ENCODE assay signal across 9 mouse cellular contexts in the genomic region with DNA sequence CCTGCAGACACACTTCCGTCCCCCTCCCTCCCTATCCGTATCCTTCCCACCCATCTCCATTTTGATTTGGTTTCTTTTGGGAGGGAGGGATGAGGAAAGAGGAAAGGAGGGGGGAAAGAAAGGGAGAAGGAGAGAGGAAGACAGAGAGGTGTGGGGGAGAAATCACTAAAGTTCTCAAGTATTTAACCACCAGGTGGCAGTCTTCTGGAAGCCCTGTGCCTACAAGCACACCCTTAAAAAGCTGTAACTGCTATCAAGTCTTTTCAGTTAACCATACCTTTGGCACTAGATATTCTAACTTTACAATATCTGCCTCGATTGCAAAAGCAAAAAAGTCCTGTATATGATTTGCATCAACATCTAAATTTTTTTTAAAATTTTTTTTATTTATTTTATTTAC. TPM values are rescaled to one million over a fixed set of nuclear protein-coding genes. Genes with fewer than 3 reads are reported as not detected.
DNase-seq lines count a peak whose midpoint lies in the region; ATAC-seq and TF ChIP-seq lines count a peak whose summit lies in the region.
"Had no signal": no experiment of that assay in that cellular context is flagged by ENCODE, and none has a peak within 500 bp of the region (broad histone marks: within the 10 kb centered on the region; RNA-seq: fewer than 3 reads in every experiment).

No protein-coding gene starts in this region.

- H3K27ac ChIP-seq in neural tube, embryonic 15.5 days (replicated peaks): no peak overlapping the region
- H3K27ac ChIP-seq in thymus, adult 2 months (ENCODE audit: control insufficient read depth, insufficient read depth, low read length): no peak overlapping the region
- H3K27ac ChIP-seq: neural tube, embryonic 12.5 days had no signal

- no peaks in the 10 kb centered on the region for H3K27me3 ChIP-seq in neural tube, embryonic 15.5 days (replicated peaks)
- no peaks in the 10 kb centered on the region for H3K27me3 ChIP-seq in thymus, adult 2 months (ENCODE audit: control insufficient read depth, insufficient read depth, low read length)
- H3K27me3 ChIP-seq: neural tube, embryonic 12.5 days had no signal

- no peaks in the 10 kb centered on the region for H3K36me3 ChIP-seq in neural tube, embryonic 15.5 days
- no peaks in the 10 kb centered on the region for H3K36me3 ChIP-seq in thymus, adult 2 months (ENCODE audit: control insufficient read depth, insufficient read depth, low read length)
- H3K36me3 ChIP-seq: neural tube, embryonic 12.5 days had no signal

- WGBS in neural tube, embryonic 15.5 days: 54% methylated on average over 3 of the region's 3 CpGs
- WGBS in thymus, adult 2 months: 65% methylated on average over 3 of the region's 3 CpGs

- peak; percentile 52; the same call in 1 of the 2 replicates for ATAC-seq in neural tube, embryonic 15.5 days (ENCODE audit: low FRiP score)

- intact Hi-C loops in heart, postnatal 36 days (cut with DNase I): loop anchor here (1.0 to 5.0 kb wide), 3 partner anchors 44 to 140 kb away; no protein-coding TSS in a partner anchor

- H3K4me2 ChIP-seq in neural tube, embryonic 15.5 days: no peak overlapping the region
- H3K4me2 ChIP-seq: neural tube, embryonic 12.5 days had no signal

- TF ChIP-seq CTCF in thymus, adult 2 months (IDR thresholded peaks at IDR 0.05; ENCODE audit: borderline replicate concordance, control insufficient read depth, extremely low read depth, insufficient read depth, low read length, poor library complexity): no peak

- TF ChIP-seq POLR2A in thymus, adult 2 months (IDR thresholded peaks at IDR 0.05; ENCODE audit: control insufficient read depth, extremely low read depth, insufficient read depth, low read length, poor library complexity): no peak

- peak; percentile 58 for DNase-seq in heart, adult 8-10 months (ENCODE audit: low spot score)
- no peak for DNase-seq in heart, postnatal 36 days
- no peak for DNase-seq in neural tube, embryonic 10.5 days (ENCODE audit: extremely low spot score, low spot score)
- peak; percentile 86 for DNase-seq in embryo, embryonic 11 days
- DNase-seq in naive thymus-derived CD4-positive, alpha-beta T cell, adult 2 months (ENCODE audit: low read depth): peak; percentile 65
- no peak for DNase-seq in adrenal gland, postnatal 10 days
- DNase-seq in thymus, adult 2 months: no peak

- peaks cover 8% of the 10 kb centered on the region for H3K4me1 ChIP-seq in neural tube, embryonic 15.5 days
- peaks cover 10% of the 10 kb centered on the region for H3K4me1 ChIP-seq in thymus, adult 2 months (replicated peaks; ENCODE audit: control insufficient read depth, insufficient read depth, low read length)

- no peak overlapping the region for H3K9ac ChIP-seq in neural tube, embryonic 15.5 days (replicated peaks)
- H3K9ac ChIP-seq: neural tube, embryonic 12.5 days had no signal

- H3K9me3 ChIP-seq in neural tube, embryonic 15.5 days (replicated peaks): no peaks in the 10 kb centered on the region
- H3K9me3 ChIP-seq: neural tube, embryonic 12.5 days had no signal

- no peak overlapping the region for H3K4me3 ChIP-seq in neural tube, embryonic 15.5 days (replicated peaks)
- no peak overlapping the region for H3K4me3 ChIP-seq in thymus, adult 2 months (ENCODE audit: control insufficient read depth, insufficient read depth, low read length)
- H3K4me3 ChIP-seq: neural tube, embryonic 12.5 days had no signal

RNA-seq across cellular contexts. Expression of a gene that starts 33.4 kb away (rescaled TPM):
- total RNA-seq in heart, adult 8-10 months (2022): 10 to 100 TPM; 17.5 to 22.1 (median 20.3) TPM
- 10 to 100 TPM; 21.6 to 28.6 TPM for total RNA-seq in heart, postnatal 36 days (2021)
- polyA plus RNA-seq in neural tube, embryonic 15.5 days (2015; fragmentation: Nextera tagmentation; extraction: Ambion mirVana): 15.6 and 17.3 TPM in 2 replicates
- 10 to 100 TPM; 31.8 to 38.0 TPM for total RNA-seq in adrenal gland, postnatal 10 days (2021)
- polyA plus RNA-seq in thymus, adult 2 months (2012; rRNA removed): 74.6 and 144 TPM in 2 replicates

Comparison
In these comparisons a context has a peak if more than half of its experiments do, and no peak if none do; other contexts are left out.
1. DNase-seq: peak in heart, adult 8-10 months (single experiment), embryo, embryonic 11 days (single experiment) and naive thymus-derived CD4-positive, alpha-beta T cell, adult 2 months (single experiment); none in heart, postnatal 36 days (0 of 2), neural tube, embryonic 10.5 days (single experiment), adrenal gland, postnatal 10 days (single experiment) and thymus, adult 2 months (single experiment).